Mouse (Mus musculus): ENCODE results near the gene Dact1. TPM values are rescaled to one million over a fixed set of nuclear protein-coding genes. Genes with fewer than 3 reads are reported as not detected.
A peak's percentile ranks its signal among the peaks of the same experiment; 100 is the strongest.

The Dact1 gene
- polyA plus RNA-seq, 1 experiment from 2014 or later = 15.3 TPM

DNA sequence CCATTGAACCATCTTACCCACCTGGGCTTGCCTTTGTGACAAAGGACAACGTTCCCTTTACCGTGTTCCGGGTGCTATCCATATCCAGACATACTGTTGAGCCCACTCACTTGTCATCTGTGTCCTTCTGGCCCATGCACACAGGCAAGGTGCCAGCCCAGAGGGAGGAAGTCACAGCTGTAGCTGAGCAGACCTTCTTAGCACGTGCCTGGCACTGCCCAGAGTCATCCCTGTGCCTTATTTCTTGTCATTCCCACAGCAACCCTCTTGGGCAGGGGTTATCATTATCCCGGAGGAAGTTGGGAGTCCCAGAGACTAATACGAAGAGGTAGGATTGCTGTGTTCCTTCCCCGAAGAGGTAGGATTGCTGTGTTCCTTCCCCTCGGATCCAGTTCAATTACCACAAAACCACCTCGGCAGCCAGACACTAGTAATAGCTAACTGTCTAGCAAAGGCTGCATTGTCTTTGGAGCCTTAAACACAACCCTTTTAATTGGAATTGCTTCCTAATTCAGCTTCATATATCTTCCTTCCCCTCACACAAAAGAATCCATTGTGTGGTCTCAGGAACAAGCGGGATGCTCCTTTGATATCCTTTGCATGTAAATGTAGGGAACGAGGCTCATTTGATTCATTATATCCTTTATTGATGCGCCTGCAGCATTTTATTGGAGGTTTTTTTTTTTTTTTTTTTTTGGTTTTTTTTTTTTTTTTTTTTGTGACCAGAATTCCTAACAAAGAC, 30.0 kb upstream of the Dact1 start:
- Histone ChIP-seq H3K27ac (no peak overlapping the region), H3K27me3 (ENCODE audit: insufficient read depth, low read length) (no peaks in the 10 kb centered on the region), H3K9me3 (replicated peaks; ENCODE audit: low read length) (no peaks in the 10 kb centered on the region), H3K4me3 (replicated peaks; ENCODE audit: low read depth, low read length) (no peak overlapping the region), H3K36me3 (ENCODE audit: insufficient read depth, low read length) (no peaks in the 10 kb centered on the region), H3K9ac (ENCODE audit: low read depth, low read length) (no peak overlapping the region), H3K4me2 (ENCODE audit: low read length) (no peak overlapping the region), H3K4me1 (replicated peaks; ENCODE audit: insufficient read depth, low read length) (no peaks in the 10 kb centered on the region)
- no peak for DNase-seq (ENCODE audit: low spot score)
- 42% methylated on average over 12 of the region's 12 CpGs for WGBS
- no peak for ATAC-seq (replicated peaks; ENCODE audit: low FRiP score, low read depth)
- TF ChIP-seq CTCF (IDR thresholded peaks at IDR 0.05; ENCODE audit: low read depth) = no peak

DNA sequence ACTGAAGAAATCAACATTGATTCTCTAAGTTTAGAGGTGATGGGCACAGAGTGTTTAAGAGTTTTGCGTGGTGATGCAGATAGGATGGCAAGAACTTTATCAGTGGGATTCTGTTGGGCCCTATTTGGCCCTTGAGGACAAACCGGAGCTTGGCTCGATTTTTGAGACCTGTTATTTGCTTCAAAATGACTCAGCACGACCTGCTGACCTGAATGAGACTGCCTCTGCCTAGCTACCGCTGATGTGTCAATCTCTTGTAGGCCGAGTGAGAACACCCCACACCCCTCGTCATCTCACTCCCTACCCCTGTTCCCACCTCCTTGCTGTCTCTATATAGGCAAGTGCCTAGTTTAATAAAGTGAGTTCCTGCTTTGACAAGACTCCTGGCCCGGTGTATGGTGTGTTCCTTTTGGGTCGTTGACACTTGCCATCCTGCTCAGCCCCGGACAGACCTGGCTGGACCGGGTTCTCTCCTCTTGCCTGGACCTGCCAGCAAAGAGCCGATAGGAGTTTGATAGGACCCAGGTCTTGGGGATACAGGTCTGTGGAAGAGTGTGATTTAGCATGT, 28.4 kb upstream of the Dact1 start:
- Histone ChIP-seq H3K4me1 (replicated peaks; ENCODE audit: insufficient read depth, low read length) (no peaks in the 10 kb centered on the region), H3K4me3 (replicated peaks; ENCODE audit: low read depth, low read length) (no peak overlapping the region), H3K27me3 (ENCODE audit: insufficient read depth, low read length) (no peaks in the 10 kb centered on the region), H3K36me3 (ENCODE audit: insufficient read depth, low read length) (no peaks in the 10 kb centered on the region), H3K9me3 (replicated peaks; ENCODE audit: low read length) (no peaks in the 10 kb centered on the region), H3K27ac (no peak overlapping the region), H3K4me2 (ENCODE audit: low read length) (no peak overlapping the region), H3K9ac (ENCODE audit: low read depth, low read length) (no peak overlapping the region)
- WGBS = 80% methylated on average over 12 of the region's 12 CpGs
- DNase-seq (ENCODE audit: low spot score) (no peak), ATAC-seq (replicated peaks; ENCODE audit: low FRiP score, low read depth) (no peak)
- TF ChIP-seq CTCF (IDR thresholded peaks at IDR 0.05; ENCODE audit: low read depth) = no peak

DNA sequence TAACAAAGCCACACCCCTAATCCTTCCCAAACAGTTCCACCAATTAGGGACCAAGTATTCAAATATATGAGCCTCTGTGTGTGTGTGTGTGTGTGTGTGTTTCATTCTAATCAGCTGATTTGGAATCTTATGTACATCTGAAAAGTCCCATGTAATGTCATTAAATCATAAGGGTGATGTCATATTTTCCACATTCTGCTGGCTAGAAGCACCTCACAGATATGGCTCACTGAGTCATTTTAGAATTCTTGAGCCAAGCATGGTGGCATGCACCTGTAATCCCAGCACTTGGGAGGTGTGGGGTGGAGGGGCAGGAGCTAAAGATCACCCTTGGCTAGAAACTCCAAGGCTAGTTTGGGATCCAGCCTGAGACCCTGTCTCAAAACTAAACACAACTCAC, 24.3 kb upstream of the Dact1 start:
- Histone ChIP-seq H3K9ac (ENCODE audit: low read depth, low read length) (no peak overlapping the region), H3K9me3 (replicated peaks; ENCODE audit: low read length) (no peaks in the 10 kb centered on the region), H3K36me3 (ENCODE audit: insufficient read depth, low read length) (no peaks in the 10 kb centered on the region), H3K27me3 (ENCODE audit: insufficient read depth, low read length) (no peaks in the 10 kb centered on the region), H3K4me3 (replicated peaks; ENCODE audit: low read depth, low read length) (no peak overlapping the region), H3K4me2 (ENCODE audit: low read length) (no peak overlapping the region), H3K27ac (no peak overlapping the region), H3K4me1 (replicated peaks; ENCODE audit: insufficient read depth, low read length) (no peaks in the 10 kb centered on the region)
- no peak for TF ChIP-seq CTCF (IDR thresholded peaks at IDR 0.05; ENCODE audit: low read depth)
- ATAC-seq (replicated peaks; ENCODE audit: low FRiP score, low read depth) (no peak), DNase-seq (ENCODE audit: low spot score) (no peak)

DNA sequence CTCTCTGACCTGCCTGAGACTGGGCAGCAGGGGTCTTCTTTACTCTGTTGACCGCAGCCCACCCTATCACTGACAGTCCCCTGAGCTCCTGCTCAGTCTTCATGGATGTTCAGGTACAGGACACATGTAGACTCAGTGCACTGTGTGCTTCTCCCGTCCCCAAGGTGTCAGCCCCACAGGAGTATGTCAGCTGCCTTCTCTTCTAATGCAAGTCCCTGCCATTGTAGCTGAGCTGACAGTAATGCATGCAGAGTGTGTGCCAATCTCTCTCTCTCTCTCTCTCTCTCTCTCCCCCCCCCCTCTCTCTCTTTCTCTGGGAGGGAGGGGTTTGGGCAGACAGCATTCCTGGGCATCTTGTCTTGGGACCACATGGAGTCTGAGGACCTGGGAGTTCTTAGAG, 19.2 kb upstream of the Dact1 start:
- H3K4me3 ChIP-seq (replicated peaks; ENCODE audit: low read depth, low read length) = no peak overlapping the region
- H3K9me3 ChIP-seq (replicated peaks; ENCODE audit: low read length) = no peaks in the 10 kb centered on the region
- no peak overlapping the region for H3K4me2 ChIP-seq (ENCODE audit: low read length)
- no peak overlapping the region for H3K9ac ChIP-seq (ENCODE audit: low read depth, low read length)
- no peaks in the 10 kb centered on the region for H3K4me1 ChIP-seq (replicated peaks; ENCODE audit: insufficient read depth, low read length)
- no peaks in the 10 kb centered on the region for H3K36me3 ChIP-seq (ENCODE audit: insufficient read depth, low read length)
- no peak overlapping the region for H3K27ac ChIP-seq
- WGBS = 56% methylated on average over 2 of the region's 2 CpGs
- no peak for TF ChIP-seq CTCF (IDR thresholded peaks at IDR 0.05; ENCODE audit: low read depth)
- no peak for ATAC-seq (replicated peaks; ENCODE audit: low FRiP score, low read depth)
- H3K27me3 ChIP-seq (ENCODE audit: insufficient read depth, low read length) = no peaks in the 10 kb centered on the region
- no peak for DNase-seq (ENCODE audit: low spot score)

DNA sequence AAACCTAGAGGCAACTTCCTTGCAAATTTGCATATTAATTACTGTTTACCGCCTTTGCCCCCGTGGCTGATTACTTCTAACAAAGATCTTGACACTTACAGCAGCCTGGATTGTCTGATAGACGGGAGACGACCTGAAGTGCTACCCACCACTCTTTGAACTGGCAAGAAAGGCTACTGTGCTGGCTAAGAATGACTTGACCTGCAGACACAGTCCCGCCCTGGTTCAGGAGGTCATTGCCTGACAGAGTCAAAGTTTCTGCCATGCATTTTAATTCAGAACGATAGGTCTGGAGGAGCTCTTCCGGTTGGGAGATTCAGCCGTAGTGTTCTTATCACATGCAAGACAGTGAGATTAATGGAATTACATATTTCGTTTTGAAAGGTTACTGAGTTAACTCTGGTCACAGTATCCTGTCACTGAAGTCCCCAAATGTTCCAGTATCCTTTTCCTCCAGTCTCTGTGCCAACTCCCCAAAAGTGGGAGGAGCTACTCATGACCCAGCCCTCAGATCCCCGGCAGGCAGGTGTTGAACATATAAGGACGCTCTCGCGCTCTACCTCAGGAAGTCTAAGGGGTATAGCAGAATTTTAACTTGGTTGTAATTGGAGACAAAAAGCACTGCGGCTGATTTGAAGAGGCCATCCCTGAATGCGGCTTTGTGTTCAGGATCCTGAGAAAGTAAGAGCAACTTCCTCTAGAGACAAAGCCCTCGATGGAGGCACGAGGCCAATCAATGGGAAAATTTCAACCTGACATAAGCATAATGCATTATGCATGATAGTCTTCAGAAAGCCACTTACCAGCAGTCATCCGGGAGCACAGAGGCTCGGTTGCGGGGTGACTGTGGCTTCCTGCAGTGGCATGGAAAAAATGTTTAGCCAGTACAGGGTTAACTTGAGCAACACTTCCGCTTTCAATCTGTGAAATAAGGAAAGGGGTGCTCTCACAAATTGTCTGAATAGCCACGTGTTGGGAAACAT, 15.4 kb upstream of the Dact1 start:
- no peaks in the 10 kb centered on the region for H3K27me3 ChIP-seq (ENCODE audit: insufficient read depth, low read length)
- ATAC-seq (replicated peaks; ENCODE audit: low FRiP score, low read depth) (no peak), DNase-seq (ENCODE audit: low spot score) (no peak)
- no peaks in the 10 kb centered on the region for H3K36me3 ChIP-seq (ENCODE audit: insufficient read depth, low read length)
- no peaks in the 10 kb centered on the region for H3K4me1 ChIP-seq (replicated peaks; ENCODE audit: insufficient read depth, low read length)
- H3K9ac ChIP-seq (ENCODE audit: low read depth, low read length) = no peak overlapping the region
- no peaks in the 10 kb centered on the region for H3K9me3 ChIP-seq (replicated peaks; ENCODE audit: low read length)
- H3K4me3 ChIP-seq (replicated peaks; ENCODE audit: low read depth, low read length) = no peak overlapping the region
- H3K27ac ChIP-seq = no peak overlapping the region
- peak overlapping the region; percentile 38 for H3K4me2 ChIP-seq (ENCODE audit: low read length)
- WGBS = 33% methylated on average over 22 of the region's 22 CpGs
- no peak for TF ChIP-seq CTCF (IDR thresholded peaks at IDR 0.05; ENCODE audit: low read depth)

DNA sequence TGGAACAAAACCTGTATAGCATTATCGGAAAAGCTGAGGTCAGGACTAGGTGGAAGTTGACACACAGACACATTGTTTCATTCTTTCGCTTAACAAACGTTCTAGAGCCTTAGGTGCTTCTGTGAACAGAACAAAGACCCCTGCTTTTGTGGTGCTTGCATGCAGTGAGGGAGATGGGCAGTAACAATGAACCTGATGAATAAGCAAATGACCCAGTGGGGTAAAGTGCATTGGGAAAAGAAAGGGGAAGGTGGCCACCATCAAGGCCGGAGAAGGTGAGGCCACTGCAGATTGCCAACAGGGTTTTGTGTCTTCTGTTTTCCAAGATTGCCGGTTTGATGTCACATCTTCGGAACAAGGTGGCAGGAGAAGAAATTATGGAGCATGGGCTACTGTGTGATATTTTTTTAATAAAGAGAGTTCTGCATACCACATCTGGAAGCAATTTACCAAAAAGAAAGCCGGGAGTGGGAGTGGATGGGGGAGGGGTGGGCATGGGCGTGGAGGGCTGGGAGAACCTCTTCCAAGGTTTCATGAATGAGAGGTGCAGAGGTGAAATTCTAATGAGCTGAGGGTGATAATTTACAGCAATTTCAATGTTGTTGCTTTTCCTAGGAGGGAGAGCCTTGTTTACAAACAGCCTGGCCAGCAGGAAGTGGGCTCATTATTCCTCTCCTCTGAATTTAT, 12.7 kb upstream of the Dact1 start:
- H3K27me3 ChIP-seq (ENCODE audit: insufficient read depth, low read length) = no peaks in the 10 kb centered on the region
- H3K36me3 ChIP-seq (ENCODE audit: insufficient read depth, low read length) = no peaks in the 10 kb centered on the region
- DNase-seq (ENCODE audit: low spot score) (no peak), ATAC-seq (replicated peaks; ENCODE audit: low FRiP score, low read depth) (no peak)
- no peak overlapping the region for H3K9ac ChIP-seq (ENCODE audit: low read depth, low read length)
- H3K4me1 ChIP-seq (replicated peaks; ENCODE audit: insufficient read depth, low read length) = no peaks in the 10 kb centered on the region
- no peak overlapping the region for H3K27ac ChIP-seq
- no peak for TF ChIP-seq CTCF (IDR thresholded peaks at IDR 0.05; ENCODE audit: low read depth)
- no peak overlapping the region for H3K4me2 ChIP-seq (ENCODE audit: low read length)
- H3K9me3 ChIP-seq (replicated peaks; ENCODE audit: low read length) = no peaks in the 10 kb centered on the region
- H3K4me3 ChIP-seq (replicated peaks; ENCODE audit: low read depth, low read length) = no peak overlapping the region
- 46% methylated on average over 8 of the region's 8 CpGs for WGBS

Measured in kidney, postnatal 0 days (tissue).